In genomic region chr7:127214981-127215871, GRCm38 (mm10) we compare ENCODE assay signal across 7 mouse cellular contexts. TPM values are rescaled to one million over a fixed set of nuclear protein-coding genes. Genes with fewer than 3 reads are reported as not detected.
DNase-seq lines count a peak whose midpoint lies in the region; ATAC-seq lines count a peak whose summit lies in the region.

No protein-coding gene starts in this region.

- peak overlapping the region; percentile 73 for H3K9ac ChIP-seq in heart, embryonic 16.5 days (ENCODE audit: low read length)

- H3K4me1 ChIP-seq in heart, embryonic 16.5 days (ENCODE audit: control insufficient read depth, insufficient read depth, low read length), result peaks cover 29% of the 10 kb centered on the region

- peak; percentile 91 for DNase-seq in ES-CJ7 (ENCODE audit: low read depth, low spot score)
- DNase-seq in adrenal gland, postnatal 25 days, result peak; percentile 38
- DNase-seq in kidney, postnatal 10 days, result peak; percentile 77
- peak; percentile 77 for DNase-seq in lung, postnatal 36 days
- peak; percentile 85 for DNase-seq in skeletal muscle tissue, adult 2 months (ENCODE audit: low read depth, low spot score)

- H3K4me3 ChIP-seq in heart, embryonic 16.5 days (ENCODE audit: low read length), result peak overlapping the region; percentile 50

- no peaks in the 10 kb centered on the region for H3K9me3 ChIP-seq in heart, embryonic 16.5 days (replicated peaks; ENCODE audit: control insufficient read depth, low read length)

- no peaks in the 10 kb centered on the region for H3K36me3 ChIP-seq in heart, embryonic 16.5 days (ENCODE audit: control insufficient read depth, insufficient read depth)

- peak; percentile 65 for ATAC-seq in erythroblast, adult 5-6 weeks (replicated peaks; ENCODE audit: low FRiP score, poor library complexity, severe bottlenecking)
- ATAC-seq in heart, embryonic 16.5 days (replicated peaks; ENCODE audit: extremely low read depth, insufficient read depth, low FRiP score), result peak; percentile 49; the same call in 1 of the 2 replicates

- 22% methylated on average over 33 of the region's 33 CpGs for WGBS in heart, embryonic 16.5 days

- no peaks in the 10 kb centered on the region for H3K27me3 ChIP-seq in heart, embryonic 16.5 days (ENCODE audit: control insufficient read depth, insufficient read depth, low read length)

- peak overlapping the region; percentile 70 for H3K4me2 ChIP-seq in heart, embryonic 16.5 days (ENCODE audit: low read depth, low read length)

- H3K27ac ChIP-seq in heart, embryonic 16.5 days (ENCODE audit: low read length), result peak overlapping the region; percentile 40

RNA-seq across cellular contexts. Expression of gene Mylpf, which starts 6.5 kb away (rescaled TPM):
- total RNA-seq in adrenal gland, postnatal 25 days (2021), result 4.1 and 4.4 TPM in 2 replicates
- 6.5 and 9.8 TPM in 2 replicates for total RNA-seq in erythroblast, adult 5-6 weeks (2015; ENCODE audit: low replicate concordance)
- total RNA-seq in erythroblast, adult 5-6 weeks (2017; ENCODE audit: low replicate concordance), result 16.2 and 61.5 TPM in 2 replicates
- polyA plus RNA-seq in heart, embryonic 16.5 days (2015; fragmentation: Nextera tagmentation; extraction: Ambion mirVana), result 16.2 and 31.6 TPM in 2 replicates

RNA-seq across cellular contexts. Expression of gene Tbc1d10b, which starts 7.0 kb away (rescaled TPM):
- 51.9 and 53.1 TPM in 2 replicates for total RNA-seq in adrenal gland, postnatal 25 days (2021)
- 8.1 and 23.0 TPM in 2 replicates for total RNA-seq in erythroblast, adult 5-6 weeks (2015; ENCODE audit: low replicate concordance)
- total RNA-seq in erythroblast, adult 5-6 weeks (2017; ENCODE audit: low replicate concordance), result 77.5 and 122 TPM in 2 replicates
- 15.2 and 22.3 TPM in 2 replicates for polyA plus RNA-seq in heart, embryonic 16.5 days (2015; fragmentation: Nextera tagmentation; extraction: Ambion mirVana)

RNA-seq across cellular contexts. Expression of gene Zfp553, which starts 17.6 kb away (rescaled TPM):
- 14.7 and 15.2 TPM in 2 replicates for total RNA-seq in adrenal gland, postnatal 25 days (2021)
- 1.5 and 5.2 TPM in 2 replicates for total RNA-seq in erythroblast, adult 5-6 weeks (2015; ENCODE audit: low replicate concordance)
- 2.0 and 3.2 TPM in 2 replicates for total RNA-seq in erythroblast, adult 5-6 weeks (2017; ENCODE audit: low replicate concordance)
- polyA plus RNA-seq in heart, embryonic 16.5 days (2015; fragmentation: Nextera tagmentation; extraction: Ambion mirVana), result 21.0 and 21.9 TPM in 2 replicates

RNA-seq across cellular contexts. Expression of gene Sept1, which starts 17.7 kb away (rescaled TPM):
- total RNA-seq in adrenal gland, postnatal 25 days (2021), result 8.3 and 12.9 TPM in 2 replicates
- 189 and 204 TPM in 2 replicates for total RNA-seq in erythroblast, adult 5-6 weeks (2015; ENCODE audit: low replicate concordance)
- 179 and 191 TPM in 2 replicates for total RNA-seq in erythroblast, adult 5-6 weeks (2017; ENCODE audit: low replicate concordance)
- polyA plus RNA-seq in heart, embryonic 16.5 days (2015; fragmentation: Nextera tagmentation; extraction: Ambion mirVana), result 35.1 and 57.5 TPM in 2 replicates

RNA-seq across cellular contexts. Expression of gene Cd2bp2, which starts 19.4 kb away (rescaled TPM):
- total RNA-seq in adrenal gland, postnatal 25 days (2021), result 53.5 and 65.9 TPM in 2 replicates
- 8.4 and 36.9 TPM in 2 replicates for total RNA-seq in erythroblast, adult 5-6 weeks (2015; ENCODE audit: low replicate concordance)
- total RNA-seq in erythroblast, adult 5-6 weeks (2017; ENCODE audit: low replicate concordance), result 17.9 and 22.9 TPM in 2 replicates
- polyA plus RNA-seq in heart, embryonic 16.5 days (2015; fragmentation: Nextera tagmentation; extraction: Ambion mirVana), result 42.2 and 44.4 TPM in 2 replicates

Comparison
In these comparisons a context has a peak if more than half of its experiments do, and no peak if none do; other contexts are left out.
1. Peak in every context shown above with its lines: DNase-seq, ATAC-seq, H3K4me3 ChIP-seq and H3K27ac ChIP-seq.
2. DNase-seq: peak in every context shown above with its lines; median percentile 91 in ES-CJ7; 85 in skeletal muscle tissue, adult 2 months; 77 in kidney, postnatal 10 days; 77 in lung, postnatal 36 days; 38 in adrenal gland, postnatal 25 days.